Mouse (Mus musculus) embryonic stem cell, embryonic (primary cell): ENCODE results near the gene Ankrd1.

ENCODE experiments used
- CTCF ChIA-PET, 4 experiments: fragments of 300-600 bp in 2 of 4; fragments of 350-600 bp in 2 of 4; sonication (Branson Sonifier 250); formaldehyde crosslinking; loops; one replicate each; lab custom pipeline; 2022; ENCODE audit warnings: inconsistent platforms in 2 of 4; lab: Charles Lee
- POLR2A ChIA-PET, 4 experiments: fragments of 300-600 bp in 2 of 4; fragments of 350-600 bp in 2 of 4; sonication (Branson Sonifier 250); formaldehyde crosslinking; loops; one replicate each; lab custom pipeline; 2022; ENCODE audit warnings: antibody characterized with exemption in 4 of 4, inconsistent platforms in 1 of 4; lab: Charles Lee

Ankrd1 gene

DNA sequence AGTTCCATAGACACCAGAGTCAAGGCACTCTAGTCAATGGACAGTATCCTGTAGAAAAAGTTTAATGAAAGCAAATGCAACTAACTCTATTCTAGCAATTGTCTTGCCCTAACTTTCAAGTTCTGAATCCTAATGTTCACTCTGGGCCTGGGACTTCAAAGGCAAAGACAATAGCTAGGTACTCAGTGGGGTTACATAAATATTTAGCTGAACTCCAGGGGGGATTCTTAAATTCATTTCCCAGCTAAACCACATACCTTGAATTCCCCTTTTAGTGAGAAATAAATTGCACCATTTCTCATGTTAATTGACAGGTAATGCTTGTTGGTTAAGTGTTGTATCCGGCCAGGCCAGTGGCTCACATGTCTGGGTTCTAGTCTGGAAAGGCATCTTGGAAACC, 4.3 kb upstream of the Ankrd1 start:
- POLR2A ChIA-PET: interaction anchor here in 2 of 4 experiments (0.9 to 1.5 kb wide), 5 partner anchors 9 to 1202 kb away, joined by 3 to 5 read pairs (median 3); partner anchors contain the start of genes Kif20b (in 1 of the 2) and Rpp30 (in 1 of the 2)
- CTCF ChIA-PET: interaction anchor here in 2 of 4 experiments (0.5 to 1.2 kb wide), 3 partner anchors 13 to 316 kb away, joined by 3 to 4 read pairs (median 3); no protein-coding TSS in a partner anchor

DNA sequence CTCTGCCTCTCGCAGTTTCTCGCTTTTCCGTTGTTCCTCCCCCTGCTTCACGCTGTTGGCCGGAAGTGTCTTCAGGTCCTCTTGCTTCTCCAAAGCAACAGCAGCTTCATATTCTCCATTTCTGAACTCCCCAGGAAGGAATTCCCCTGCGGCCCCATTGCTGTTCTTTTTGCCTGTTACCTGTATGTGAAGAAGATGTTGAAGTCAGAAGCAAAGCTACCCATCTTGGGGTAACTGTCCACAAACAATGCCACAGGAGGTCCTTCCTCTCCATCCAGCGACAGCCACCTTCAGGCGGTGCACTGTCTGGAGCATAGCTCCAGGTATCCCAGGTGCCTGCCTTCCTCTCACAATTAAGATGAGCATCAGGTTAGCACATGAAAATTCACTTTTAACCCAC, 680 bp downstream of the Ankrd1 start:
- CTCF ChIA-PET: interaction anchor here in 1 of 4 experiments (0.6 kb wide), 1 partner anchor 19 kb away, joined by 3 read pairs; no protein-coding TSS in a partner anchor
- POLR2A ChIA-PET: interaction anchor here in 1 of 4 experiments (0.7 to 0.9 kb wide), 2 partner anchors 18 to 19 kb away, joined by 4 to 5 read pairs; no protein-coding TSS in a partner anchor

GRCm38 (mm10) chr19:36116185-36116584, 3.7 kb downstream of the Ankrd1 start:
- ChIA-PET POLR2A (interaction anchor here in 1 of 4 experiments (0.8 kb wide), 1 partner anchor 8 kb away, joined by 3 read pairs; no protein-coding TSS in a partner anchor), CTCF (interaction anchor here in 2 of 4 experiments (0.7 to 1.0 kb wide), 2 partner anchors 20 to 107 kb away, joined by 3 to 4 read pairs; no protein-coding TSS in a partner anchor)

DNA sequence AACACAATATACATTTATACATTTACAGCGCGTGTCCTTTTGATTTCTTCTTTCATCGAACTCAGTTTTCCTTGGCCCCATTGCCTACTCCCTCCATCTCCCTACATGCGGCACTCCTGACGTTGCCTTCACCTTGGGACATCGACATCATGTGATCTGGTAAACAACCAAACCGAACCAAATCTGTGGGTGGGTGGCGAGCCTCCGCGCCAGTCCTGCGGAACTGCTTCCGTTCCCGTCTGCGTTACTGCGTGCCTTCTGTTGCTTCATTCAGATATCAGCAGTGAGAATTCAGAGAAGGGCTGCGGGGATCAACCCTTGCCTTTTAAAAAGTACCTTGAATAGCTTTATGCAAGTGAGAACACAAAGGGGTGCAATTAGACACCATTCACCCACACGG, 7.9 kb downstream of the Ankrd1 start:
- ChIA-PET POLR2A (interaction anchor here in 1 of 4 experiments (0.6 to 2.2 kb wide), 4 partner anchors 14 to 237 kb away, joined by 3 to 5 read pairs (median 4); partner anchors contain the start of gene Rpp30), CTCF (interaction anchor here in 3 of 4 experiments (0.6 to 3.2 kb wide), 3 partner anchors 14 to 328 kb away, joined by 3 to 16 read pairs (median 3); no protein-coding TSS in a partner anchor)

DNA sequence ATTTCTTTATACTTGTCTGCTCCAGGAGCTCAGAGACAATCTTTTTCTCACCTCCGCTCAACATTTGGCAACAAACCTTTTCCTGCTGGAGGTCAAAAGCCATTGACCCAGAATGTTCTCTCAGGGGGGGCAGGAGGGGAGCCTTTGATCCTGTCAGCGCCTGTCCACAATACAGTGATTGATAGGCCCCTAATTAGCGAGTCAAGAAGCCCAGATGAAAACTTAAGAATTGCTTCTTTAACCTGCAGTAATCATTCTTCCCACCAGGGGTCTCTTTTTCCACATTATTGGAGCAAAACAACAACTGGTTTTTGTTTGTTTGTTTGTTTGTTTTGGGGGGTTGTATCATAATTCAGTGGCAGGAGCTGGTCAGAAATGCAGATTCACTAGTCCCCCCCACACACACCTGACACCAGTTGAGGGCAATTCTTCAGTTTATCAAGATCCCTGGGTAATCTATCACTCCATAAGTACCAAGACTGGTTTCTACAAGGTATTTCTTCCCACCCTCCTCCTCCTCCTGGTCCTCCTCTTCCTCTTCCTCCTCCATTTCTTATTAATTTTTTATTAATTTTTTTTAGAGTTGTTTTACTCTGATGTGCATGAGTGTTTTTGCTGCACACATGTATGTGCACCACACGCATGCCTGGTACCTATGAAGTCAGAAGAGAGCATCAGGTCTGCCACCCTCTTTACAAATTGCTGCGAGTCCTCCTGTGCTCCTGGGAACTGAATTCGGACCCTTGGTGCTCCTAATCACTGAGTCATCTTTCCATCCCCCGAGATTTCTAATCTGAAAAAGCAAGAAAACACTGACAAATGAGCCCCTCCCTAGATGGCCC, 8.6 kb downstream of the Ankrd1 start:
- CTCF ChIA-PET: interaction anchor here (0.6 to 3.2 kb wide), 8 partner anchors 13 to 329 kb away, joined by 3 to 16 read pairs (median 4); no protein-coding TSS in a partner anchor
- POLR2A ChIA-PET: interaction anchor here in 2 of 4 experiments (0.5 to 2.2 kb wide), 5 partner anchors 18 to 425 kb away, joined by 3 to 5 read pairs (median 3); partner anchors contain the start of gene Rpp30 (in 1 of the 2)

DNA sequence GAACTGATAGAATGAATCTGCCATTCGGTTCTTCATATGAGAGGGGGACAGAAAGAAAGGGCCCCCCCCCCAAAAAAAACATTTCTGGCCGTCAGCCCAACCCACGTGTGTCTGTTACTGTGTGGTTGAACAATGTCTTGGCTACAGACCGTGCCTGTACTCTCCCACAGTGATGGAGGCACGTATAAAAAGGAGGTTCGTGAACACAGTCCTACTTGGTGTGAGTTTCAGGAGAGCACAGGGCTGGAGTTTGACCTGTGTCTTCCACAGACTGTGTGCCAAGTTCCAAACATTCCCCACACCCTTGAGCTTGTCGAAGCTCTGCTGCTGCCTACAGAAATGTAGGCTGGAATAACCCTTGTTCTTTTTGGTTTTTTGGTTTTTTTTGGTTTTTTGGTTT, 9.4 kb downstream of the Ankrd1 start:
- ChIA-PET POLR2A (interaction anchor here in 2 of 4 experiments (0.6 to 0.7 kb wide), 2 partner anchors 17 to 424 kb away, joined by 3 read pairs; no protein-coding TSS in a partner anchor), CTCF (interaction anchor here in 3 of 4 experiments (0.6 to 3.2 kb wide), 7 partner anchors 14 to 330 kb away, joined by 3 to 16 read pairs (median 6); no protein-coding TSS in a partner anchor)

DNA sequence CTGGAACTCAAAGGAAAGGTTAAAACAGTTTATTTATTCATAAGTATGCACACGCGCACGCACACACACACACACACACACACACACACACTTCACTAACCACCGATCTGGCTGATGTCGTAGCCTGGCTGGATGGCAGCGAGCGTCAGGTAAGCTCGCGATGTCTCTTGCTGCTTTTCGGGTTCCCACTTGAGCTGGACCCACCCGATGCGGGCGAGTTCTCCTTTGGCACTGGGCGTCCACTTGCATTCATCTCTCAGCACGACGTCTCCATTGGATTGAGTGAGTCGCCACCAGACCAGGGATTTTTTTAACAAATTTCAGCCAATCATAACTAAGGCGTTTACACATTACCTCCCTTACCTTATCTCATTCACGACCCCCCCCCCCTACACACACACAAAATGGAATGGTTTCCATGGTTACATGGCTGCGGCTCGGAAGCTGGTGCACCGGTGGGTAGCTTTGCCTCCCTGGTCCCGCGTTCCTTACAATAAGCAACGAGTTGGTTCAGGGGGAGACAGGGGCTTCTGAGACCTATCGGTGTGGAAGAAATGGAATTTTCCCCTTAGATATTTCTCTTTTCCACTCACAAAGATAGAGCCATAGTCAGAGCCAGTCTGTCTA, 10.5 kb downstream of the Ankrd1 start:
- ChIA-PET CTCF (interaction anchor here (0.6 to 3.2 kb wide), 7 partner anchors 39 to 627 kb away, joined by 3 to 16 read pairs (median 4); partner anchors contain the start of gene Ppp1r3c (in 1 of the 4)), POLR2A (interaction anchor here in 3 of 4 experiments (0.6 to 1.5 kb wide), 3 partner anchors 19 to 786 kb away, joined by 3 read pairs; no protein-coding TSS in a partner anchor)

DNA sequence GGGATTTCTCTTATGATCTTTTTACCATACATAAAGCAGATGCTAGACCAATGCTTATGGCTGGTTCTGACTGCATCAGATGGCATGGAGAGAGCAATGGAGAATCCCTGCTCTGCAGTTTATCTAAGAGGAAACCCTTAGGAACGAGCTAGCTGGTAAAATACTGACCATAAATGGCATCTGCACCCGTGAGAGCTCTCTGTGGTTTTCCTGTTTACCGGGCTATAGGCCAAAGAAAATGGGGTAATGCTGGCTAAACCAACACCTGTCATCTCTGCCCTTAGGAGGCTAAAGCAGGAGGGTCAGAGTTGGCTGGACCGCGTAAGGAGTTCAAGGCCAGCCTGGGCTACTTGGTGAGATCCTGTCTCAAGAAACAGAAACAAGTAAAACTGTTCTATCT, 16.0 kb downstream of the Ankrd1 start:
- POLR2A ChIA-PET: interaction anchor here in 1 of 4 experiments (1.2 to 3.2 kb wide), 2 partner anchors 8 to 20 kb away, joined by 3 to 8 read pairs; partner anchors contain the start of gene Rpp30
- CTCF ChIA-PET: no interaction called here

- ChIA-PET CTCF (no interaction called here), POLR2A (interaction anchor here in 1 of 4 experiments (1.7 kb wide), 1 partner anchor 16 kb away, joined by 4 read pairs; the partner anchor contains the start of gene Rpp30)
These were observed 21.0 kb downstream of the Ankrd1 start for GRCm38 (mm10) chr19:36098916-36099315.

DNA sequence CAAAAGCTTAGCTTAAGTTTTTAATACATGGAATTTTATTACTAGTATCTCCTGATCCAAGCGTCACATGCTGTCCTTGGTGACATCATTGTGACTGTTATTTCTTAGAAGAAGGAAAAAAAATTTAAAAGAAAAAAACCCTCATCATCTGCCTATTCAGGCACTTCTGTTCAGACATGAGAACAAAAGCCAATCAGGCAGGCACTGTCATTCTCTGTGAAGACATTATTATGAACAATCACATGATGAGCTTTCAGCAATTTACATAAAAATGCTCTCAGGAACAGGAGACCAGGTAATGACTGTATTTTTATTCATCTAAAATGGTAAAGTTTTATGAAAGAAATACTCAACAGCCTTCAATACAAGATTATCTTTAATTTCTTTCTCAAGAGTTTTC, 21.6 kb downstream of the Ankrd1 start:
- ChIA-PET POLR2A (interaction anchor here in 1 of 4 experiments (1.0 to 1.7 kb wide), 2 partner anchors 14 to 15 kb away, joined by 3 to 4 read pairs; partner anchors contain the start of gene Rpp30), CTCF (interaction anchor here in 1 of 4 experiments (1.0 kb wide), 1 partner anchor 50 kb away, joined by 3 read pairs; no protein-coding TSS in a partner anchor)

- POLR2A ChIA-PET: interaction anchor here in 1 of 4 experiments (1.7 kb wide), 1 partner anchor 14 kb away, joined by 4 read pairs; the partner anchor contains the start of gene Rpp30
- CTCF ChIA-PET: interaction anchor here in 2 of 4 experiments (0.5 to 0.7 kb wide), 2 partner anchors 96 to 183 kb away, joined by 5 to 10 read pairs; no protein-coding TSS in a partner anchor
These were observed 22.7 kb downstream of the Ankrd1 start for GRCm38 (mm10) chr19:36097194-36097593.

DNA sequence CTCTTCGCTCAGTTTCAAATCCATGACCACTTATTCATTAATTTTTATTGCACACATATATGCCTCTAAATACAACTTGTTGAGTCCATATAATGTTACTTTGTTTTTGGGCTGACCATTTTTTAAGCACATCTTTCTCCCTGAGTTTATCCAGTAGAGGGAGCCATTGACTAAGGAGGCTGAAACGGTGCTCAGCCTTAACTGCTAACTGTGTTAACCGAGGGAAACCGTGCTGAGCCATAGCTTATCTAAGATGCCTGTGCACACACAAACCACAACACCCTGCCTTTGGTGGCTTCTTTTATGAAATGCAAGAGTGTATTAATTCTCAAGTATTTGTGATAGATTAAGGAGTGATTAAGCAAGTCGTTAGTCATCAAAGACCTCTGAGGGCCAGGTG, 29.1 kb downstream of the Ankrd1 start:
- ChIA-PET POLR2A (interaction anchor here in 1 of 4 experiments (1.0 to 1.3 kb wide), 4 partner anchors 10 to 289 kb away, joined by 3 to 4 read pairs (median 3); no protein-coding TSS in a partner anchor), CTCF (interaction anchor here in 3 of 4 experiments (0.6 to 2.8 kb wide), 8 partner anchors 58 to 1596 kb away, joined by 3 to 14 read pairs (median 3); no protein-coding TSS in a partner anchor)

DNA sequence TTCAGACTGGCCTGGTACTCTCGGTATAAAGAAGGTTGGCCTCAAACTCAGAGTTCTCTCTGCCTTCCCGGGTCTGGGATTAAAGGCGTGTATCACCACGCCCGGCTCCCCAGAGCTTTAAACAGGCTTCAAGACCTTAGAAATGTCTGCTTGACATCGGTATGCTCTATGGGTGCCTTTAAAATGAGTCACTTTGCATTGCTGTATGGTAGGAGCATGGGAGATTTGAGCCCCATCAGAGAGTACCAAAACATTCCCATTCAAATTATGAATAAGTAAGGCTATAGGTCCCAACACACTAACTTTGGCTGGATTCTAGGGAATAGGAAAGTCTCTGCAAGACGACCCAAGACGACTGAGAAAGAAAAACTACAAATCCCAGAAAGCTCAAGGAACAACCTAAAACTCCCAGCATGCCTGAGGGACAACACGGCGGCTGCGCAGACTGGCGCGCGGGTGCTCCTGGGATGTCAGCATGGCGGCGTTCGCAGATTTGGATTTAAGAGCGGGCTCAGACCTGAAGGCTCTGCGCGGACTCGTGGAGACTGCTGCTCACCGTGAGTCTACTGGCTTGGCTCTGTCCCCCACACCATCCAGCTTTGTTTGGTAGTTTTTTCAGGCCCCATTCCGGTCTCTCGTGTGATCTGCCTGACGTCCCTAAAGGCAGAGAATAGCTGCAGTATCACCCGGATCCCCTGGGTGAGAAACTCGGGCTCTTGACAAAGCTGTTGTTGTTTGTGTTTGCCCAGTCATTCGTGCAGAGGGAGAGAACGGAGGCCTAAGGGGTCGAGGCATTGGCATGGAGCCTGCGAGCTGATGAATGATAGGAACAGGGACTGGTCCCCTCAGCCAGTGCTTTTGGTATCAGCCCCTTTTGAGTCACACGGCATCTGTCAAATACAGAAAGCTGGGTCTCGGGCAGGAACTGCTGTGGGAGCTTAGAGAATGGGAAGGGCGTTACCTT, 36.4 kb downstream of the Ankrd1 start, which contains the start of gene Rpp30:
TSS of gene Rpp30 (plus strand) at position 455 of the 964 bp plus-strand sequence.
- ChIA-PET POLR2A (interaction anchor here in 3 of 4 experiments (0.5 to 2.0 kb wide), 25 partner anchors 9 to 1206 kb away, joined by 3 to 8 read pairs (median 4); partner anchors contain the start of genes Ppp1r3c (in 2 of the 3) and Htr7 (in 1 of the 3)), CTCF (interaction anchor here in 2 of 4 experiments (0.5 to 1.3 kb wide), 9 partner anchors 27 to 1840 kb away, joined by 3 to 6 read pairs (median 3); partner anchors contain the start of genes Htr7 (in 1 of the 2), Ifit2 (in 1 of the 2) and Ppp1r3c (in 1 of the 2))

GRCm38 (mm10) chr19:36082606-36083261, 37.2 kb downstream of the Ankrd1 start:
- POLR2A ChIA-PET: interaction anchor here in 3 of 4 experiments (0.5 to 2.0 kb wide), 21 partner anchors 10 to 1205 kb away, joined by 3 to 11 read pairs (median 4); partner anchors contain the start of genes Ppp1r3c (in 2 of the 3) and Htr7 (in 1 of the 3)
- CTCF ChIA-PET: interaction anchor here in 2 of 4 experiments (1.0 to 1.3 kb wide), 5 partner anchors 26 to 1839 kb away, joined by 3 to 6 read pairs (median 3); partner anchors contain the start of genes Htr7 (in 1 of the 2), Ifit2 (in 1 of the 2) and Ppp1r3c (in 1 of the 2)
